7 mouse cellular contexts compared by ENCODE assay signal in the genomic region with DNA sequence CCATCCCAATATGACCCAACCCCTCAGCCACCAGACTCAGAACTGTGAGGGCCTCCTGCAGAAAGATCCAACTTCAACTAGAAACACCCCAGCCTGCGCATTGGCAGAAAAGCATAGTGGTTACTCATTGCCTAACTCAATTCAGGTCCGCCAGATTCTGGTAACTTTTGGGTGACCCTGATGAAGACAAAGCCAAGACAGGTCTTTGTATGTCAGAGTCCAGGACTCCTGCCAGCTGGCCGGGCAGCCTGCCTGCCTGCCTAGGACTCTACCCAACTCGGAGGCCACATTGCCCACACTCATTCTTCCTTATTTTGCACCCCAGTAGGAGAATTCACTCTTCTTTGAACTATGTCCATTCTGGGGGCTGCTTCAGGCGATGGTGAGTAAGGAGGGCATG. TPM values are rescaled to one million over a fixed set of nuclear protein-coding genes. Genes with fewer than 3 reads are reported as not detected.
DNase-seq lines count a peak whose midpoint lies in the region; ATAC-seq and TF ChIP-seq lines count a peak whose summit lies in the region.

A gene (plus strand): TSS at position 178 of the 400 bp plus-strand sequence.

- TF ChIP-seq CTCF in CH12.LX (conservative IDR thresholded peaks at IDR 0.05 in 1 of 2, IDR thresholded peaks at IDR 0.05 in 1 of 2; ENCODE audit: low read depth in 2 of 2, low read length in 2 of 2) = no peak
- no peak for TF ChIP-seq CTCF in E14TG2a.4 (conservative IDR thresholded peaks at IDR 0.05; ENCODE audit: low read length)
- TF ChIP-seq CTCF in hindbrain, postnatal 0 days (IDR thresholded peaks at IDR 0.05; ENCODE audit: low read depth) = no peak
- no peak for TF ChIP-seq CTCF in liver, embryonic 14.5 days (IDR thresholded peaks at IDR 0.05; ENCODE audit: low read depth)

- H3K4me1 ChIP-seq in CH12.LX (ENCODE audit: control insufficient read depth in 1 of 2, insufficient read depth in 2 of 2) (peaks cover 4 to 55% of the 10 kb centered on the region in 2 experiments; a peak in 2 of 4 replicates), E14TG2a.4 (replicated peaks; ENCODE audit: low read depth, low read length) (peaks cover 41% of the 10 kb centered on the region)
- no peaks in the 10 kb centered on the region for H3K4me1 ChIP-seq in hindbrain, postnatal 0 days (ENCODE audit: insufficient read depth, low read length)
- no peaks in the 10 kb centered on the region for H3K4me1 ChIP-seq in liver, embryonic 14.5 days (replicated peaks; ENCODE audit: control insufficient read depth in 2 of 2, insufficient read depth in 2 of 2, low read length in 1 of 2)

- intact Hi-C loops in gastrocnemius, postnatal 14 days (cut with DNase I; ENCODE audit: low total_unique reads) = no loop called here

- peak within 1 kb of the TSS; percentile 71 for H3K9ac ChIP-seq in CH12.LX (ENCODE audit: insufficient read depth, low read depth)
- H3K9ac ChIP-seq in hindbrain, postnatal 0 days (replicated peaks; ENCODE audit: low read length) = peak within 1 kb of the TSS; percentile 35
- no peak within 1 kb of the TSS for H3K9ac ChIP-seq in liver, embryonic 14.5 days (replicated peaks)

- H3K27me3 ChIP-seq in CH12.LX (replicated peaks) (no peaks in the 10 kb centered on the region), E14TG2a.4 (ENCODE audit: insufficient read depth, low read length) (peaks cover 97% of the 10 kb centered on the region)
- peaks cover 89% of the 10 kb centered on the region for H3K27me3 ChIP-seq in hindbrain, postnatal 0 days (ENCODE audit: insufficient read depth, low read length)
- peaks cover 92% of the 10 kb centered on the region for H3K27me3 ChIP-seq in liver, embryonic 14.5 days (ENCODE audit: control insufficient read depth, insufficient read depth, low read length)

- in situ Hi-C loops in CH12.LX (cut with MboI; ENCODE audit: low pct_ligation_motif_present, low pct_unique_long_range_greater_than_20kb, low sequenced_read_pairs) = loop anchor here (10.0 kb wide), 1 partner anchor 328 kb away; no protein-coding TSS in a partner anchor

- TF ChIP-seq EP300 in CH12.LX (IDR thresholded peaks at IDR 0.05; ENCODE audit: low read length) = no peak
- no peak for TF ChIP-seq EP300 in liver, embryonic 14.5 days (IDR thresholded peaks at IDR 0.05; ENCODE audit: low read depth)

- peak; percentile 46; the same call in 1 of the 2 replicates for ATAC-seq in hindbrain, postnatal 0 days
- no peak for ATAC-seq in liver, embryonic 14.5 days (ENCODE audit: insufficient read depth)

- DNase-seq in CH12.LX (ENCODE audit: extremely low read depth) = no peak
- no peak for DNase-seq in hindbrain, postnatal 0 days (ENCODE audit: low spot score)
- DNase-seq in liver, embryonic 14.5 days (ENCODE audit: low read depth in 3 of 3, low spot score in 3 of 3) = no peak
- no peak for DNase-seq in gastrocnemius, postnatal 14 days
- DNase-seq in urinary bladder, postnatal 10 days (ENCODE audit: low spot score) = no peak
- DNase-seq in lung, adult 18-20 months = no peak

- TF ChIP-seq RAD21 in CH12.LX (IDR thresholded peaks at IDR 0.05; ENCODE audit: low read depth, low read length) = no peak

- H3K4me3 ChIP-seq in CH12.LX (replicated peaks in 1 of 3; ENCODE audit: low read depth in 2 of 3, low read length in 2 of 3, poor library complexity in 1 of 3) = peak within 1 kb of the TSS; percentile 5 to 66 (median 8)
- peak within 1 kb of the TSS; percentile 76 for H3K4me3 ChIP-seq in E14TG2a.4 (replicated peaks; ENCODE audit: low read length)
- H3K4me3 ChIP-seq in hindbrain, postnatal 0 days (ENCODE audit: low read length) = peak within 1 kb of the TSS; percentile 41
- no peak within 1 kb of the TSS for H3K4me3 ChIP-seq in liver, embryonic 14.5 days (ENCODE audit: insufficient read depth in 1 of 2, low read depth in 2 of 2, low read length in 2 of 2)

- no peak for TF ChIP-seq POLR2A in CH12.LX (IDR thresholded peaks at IDR 0.05; ENCODE audit: low read depth, low read length)

- peak within 1 kb of the TSS; percentile 86 for H3K4me2 ChIP-seq in CH12.LX (ENCODE audit: insufficient read depth, low read depth, poor library complexity, severe bottlenecking)
- peak within 1 kb of the TSS; percentile 50 for H3K4me2 ChIP-seq in hindbrain, postnatal 0 days (ENCODE audit: low read depth, low read length)
- peak within 1 kb of the TSS; percentile 18; the same call in 1 of the 2 replicates for H3K4me2 ChIP-seq in liver, embryonic 14.5 days (ENCODE audit: low read depth)

- peaks cover 65% of the 10 kb centered on the region for H3K79me2 ChIP-seq in CH12.LX (replicated peaks; ENCODE audit: control insufficient read depth, extremely low read depth, insufficient read depth, poor library complexity, severe bottlenecking)

- peaks cover 28 to 32% of the 10 kb centered on the region in 2 experiments for H3K36me3 ChIP-seq in CH12.LX (replicated peaks in 1 of 2; ENCODE audit: control insufficient read depth in 1 of 2, insufficient read depth in 1 of 2, low read length in 1 of 2)
- no peaks in the 10 kb centered on the region for H3K36me3 ChIP-seq in E14TG2a.4 (ENCODE audit: insufficient read depth, low read length)
- H3K36me3 ChIP-seq in hindbrain, postnatal 0 days (ENCODE audit: insufficient read depth, low read length) = no peaks in the 10 kb centered on the region
- no peaks in the 10 kb centered on the region for H3K36me3 ChIP-seq in liver, embryonic 14.5 days (replicated peaks; ENCODE audit: control insufficient read depth, insufficient read depth, low read depth)

- peaks cover 6% of the 10 kb centered on the region for H3K9me3 ChIP-seq in CH12.LX (replicated peaks; ENCODE audit: low read length)
- H3K9me3 ChIP-seq in E14TG2a.4 (ENCODE audit: low read length) = 0 out of 2 replicates have a peak, but pooled peaks cover 2% of the 10 kb centered on the region
- no peaks in the 10 kb centered on the region for H3K9me3 ChIP-seq in hindbrain, postnatal 0 days (ENCODE audit: low read length)
- no peaks in the 10 kb centered on the region for H3K9me3 ChIP-seq in liver, embryonic 14.5 days (ENCODE audit: control insufficient read depth, low read length)

- dilution Hi-C loops in CH12.LX (cut with MboI; ENCODE audit: extremely low pct_ligation_motif_present, extremely low pct_unique_long_range_greater_than_20kb, low sequenced_read_pairs) = no loop called here

- no peak within 1 kb of the TSS for H3K27ac ChIP-seq in CH12.LX (ENCODE audit: insufficient read depth, low read depth)
- H3K27ac ChIP-seq in hindbrain, postnatal 0 days = peak within 1 kb of the TSS; percentile 56
- H3K27ac ChIP-seq in liver, embryonic 14.5 days = no peak within 1 kb of the TSS

- 7% methylated on average over 5 of the region's 5 CpGs for WGBS in hindbrain, postnatal 0 days
- 32% methylated on average over 5 of the region's 5 CpGs for WGBS in liver, embryonic 14.5 days (ENCODE audit: insufficient replicate concordance)

TF ChIP-seq in CH12.LX, 34 proteins besides CTCF, POLR2A, EP300 and RAD21:
- TF ChIP-seq MEF2A (IDR thresholded peaks at IDR 0.05; ENCODE audit: borderline replicate concordance, low read depth, low read length) (no peak), ZNF384 (IDR thresholded peaks at IDR 0.05; ENCODE audit: low read depth, low read length) (no peak), ZKSCAN1 (IDR thresholded peaks at IDR 0.05; ENCODE audit: borderline replicate concordance, low read depth, low read length) (no peak), TBP (conservative IDR thresholded peaks at IDR 0.05; ENCODE audit: low read depth, low read length) (no peak), IRF4 (IDR thresholded peaks at IDR 0.05; ENCODE audit: low read depth, low read length) (no peak), MYC (IDR thresholded peaks at IDR 0.05; ENCODE audit: low read depth, low read length) (no peak), UBTF (IDR thresholded peaks at IDR 0.05; ENCODE audit: low read depth, low read length) (no peak), ZC3H11A (IDR thresholded peaks at IDR 0.05; ENCODE audit: low read depth, low read length) (no peak), SMC3 (IDR thresholded peaks at IDR 0.05; ENCODE audit: low read depth, low read length) (no peak), TCF12 (IDR thresholded peaks at IDR 0.05; ENCODE audit: low read depth, low read length) (no peak), JUN (IDR thresholded peaks at IDR 0.05; ENCODE audit: insufficient read depth, low read depth, low read length) (no peak), BHLHE40 (IDR thresholded peaks at IDR 0.05; ENCODE audit: low read depth, low read length) (no peak), POLR2AphosphoS2 (IDR thresholded peaks at IDR 0.05; ENCODE audit: low read depth, low read length) (no peak), GABPA (IDR thresholded peaks at IDR 0.05; ENCODE audit: insufficient replicate concordance, low read depth, low read length) (no peak)

RNA-seq across cellular contexts. Expression of the gene that starts here (rescaled TPM):
- total RNA-seq in CH12.LX (2012; rRNA removed) (0.80 and 0.89 TPM in 2 replicates), CH12.LX (2014; rRNA removed) (0.84 and 1.1 TPM in 2 replicates)
- 0.85 and 1.7 TPM in 2 replicates for polyA plus RNA-seq in CH12.LX (2012; ENCODE audit: insufficient read length, low read depth)
- 1.3 and 3.5 TPM in 2 replicates for total RNA-seq in hindbrain, postnatal 0 days (2014; rRNA removed)
- polyA plus RNA-seq in hindbrain, postnatal 0 days (2015; fragmentation: Nextera tagmentation; extraction: Ambion mirVana) = 0.37 and 0.70 TPM in 2 replicates
- not detected in 2 replicates for polyA plus RNA-seq in liver, embryonic 14.5 days (2012; rRNA removed)
- polyA plus RNA-seq in liver, embryonic 14.5 days (2014; fragmentation: Nextera tagmentation; extraction: Ambion mirVana) = not detected in 2 replicates
- under 1 TPM; 0.33 to 0.35 TPM for total RNA-seq in gastrocnemius, postnatal 14 days (2021)

Comparison
In these comparisons a context has a peak if more than half of its experiments do, and no peak if none do; other contexts are left out.
1. H3K4me2 ChIP-seq: peak in every context shown above with its lines; median percentile 86 in CH12.LX; 50 in hindbrain, postnatal 0 days; 18 in liver, embryonic 14.5 days.
2. H3K4me3 ChIP-seq: peak in CH12.LX (3 of 3), E14TG2a.4 (single experiment) and hindbrain, postnatal 0 days (single experiment); none in liver, embryonic 14.5 days (0 of 2).